Mouse (Mus musculus): ENCODE measurements around the gene Hlx. TPM values are rescaled to one million over a fixed set of nuclear protein-coding genes. Genes with fewer than 3 reads are reported as not detected.

The Hlx gene
- total RNA-seq, 2 experiments from 2014 or later, result 1.2 to 1.4 TPM

Other genes with a start within 250 kb of the Hlx start
- gene Marc1, start 78.7 kb upstream of the Hlx start, total RNA-seq (2021), result under 1 TPM in 1 of 2 experiments, not detected in 1; 0.28 TPM
- gene Marc2, start 113.8 kb upstream of the Hlx start, total RNA-seq (2021), result 10 to 100 TPM; 84.0 to 86.4 TPM
- gene C130074G19Rik, start 150.6 kb upstream of the Hlx start, total RNA-seq (2021), result 10 to 100 TPM; 14.0 to 16.5 TPM